Mouse (Mus musculus) forebrain, embryonic 16.5 days (tissue): ENCODE measurements around the gene Ppp1r14a. TPM values are rescaled to one million over a fixed set of nuclear protein-coding genes. Genes with fewer than 3 reads are reported as not detected.
A peak's percentile ranks its signal among the peaks of the same experiment; 100 is the strongest.

Experiments used
- ATAC-seq: fragments of 200-750 bp; cut with Nextera tagmentation; 2 replicates; pipeline ENCODE4 v1.8.0; 2017; ENCODE audit warnings: mild to moderate bottlenecking, moderate library complexity
- H3K27ac ChIP-seq: fragments of 300-500 bp; sonication (generic); 2 replicates; pipeline ENCODE4 v1.5.1; 2014; ENCODE audit warnings: low read length, control low read depth
- H3K27me3 ChIP-seq: fragments of 300-500 bp; sonication (generic); replicated peaks from 2 replicates; pipeline ENCODE4 v1.6.1; 2014; ENCODE audit warnings: low read length; ENCODE audit not compliant: control insufficient read depth, insufficient read depth
- H3K36me3 ChIP-seq: fragments of 300-500 bp; sonication (generic); 2 replicates; pipeline ENCODE4 v1.6.1; 2014; ENCODE audit not compliant: control insufficient read depth, insufficient read depth
- H3K4me1 ChIP-seq: fragments of 300-500 bp; sonication (generic); replicated peaks from 2 replicates; pipeline ENCODE4 v1.6.1; 2014; ENCODE audit warnings: low read length; ENCODE audit not compliant: control insufficient read depth, insufficient read depth
- H3K4me2 ChIP-seq: fragments of 300-500 bp; sonication (generic); 2 replicates; pipeline ENCODE4 v1.6.1; 2014; ENCODE audit warnings: mild to moderate bottlenecking, low read length, control low read depth
- H3K4me3 ChIP-seq: fragments of 300-500 bp; sonication (generic); replicated peaks from 2 replicates; pipeline ENCODE4 v1.5.1; 2014; ENCODE audit warnings: mild to moderate bottlenecking, low read length, control low read depth
- H3K9ac ChIP-seq: fragments of 300-500 bp; sonication (generic); replicated peaks from 2 replicates; pipeline ENCODE4 v1.6.1; 2014; ENCODE audit warnings: low read depth, low read length, control low read depth
- H3K9me3 ChIP-seq: fragments of 300-500 bp; sonication (generic); 2 replicates; pipeline ENCODE4 v1.6.1; 2016; ENCODE audit warnings: low read length; ENCODE audit not compliant: control insufficient read depth
- WGBS: fragments of 180-500 bp; shearing (Covaris S2); extraction: QIAGEN DNeasy Blood & Tissue Kit; methylation state at CpG from one replicate; pipeline ENCODE4 v1.1.7; 2014; 5-methylcytosine and 5-hydroxymethylcytosine counted together
- polyA plus RNA-seq: library from polyadenylated mRNA; unstranded; fragments of >200 nt; fragmentation: Nextera tagmentation; extraction: Ambion mirVana; gene quantifications from 2 replicates; pipeline ENCODE4 v1.2.1, GENCODE M21; 2015

Gene Ppp1r14a
- polyA plus RNA-seq, 1 experiment from 2014 or later = 4.3 TPM

- Histone ChIP-seq H3K27ac (no peak overlapping the region), H3K27me3 (no peaks in the 10 kb centered on the region), H3K4me1 (peaks cover 33% of the 10 kb centered on the region), H3K9me3 (no peaks in the 10 kb centered on the region), H3K36me3 (no peaks in the 10 kb centered on the region), H3K9ac (no peak overlapping the region), H3K4me2 (no peak overlapping the region), H3K4me3 (no peak overlapping the region)
- no peak for ATAC-seq
- 62% methylated on average over 13 of the region's 13 CpGs for WGBS
Observed at GRCm38 (mm10) chr7:29294111-29294761, 5.1 kb downstream of the Ppp1r14a start.

GRCm38 (mm10) chr7:29295861-29296647 lies 6.9 kb downstream of the Ppp1r14a start:
- Histone ChIP-seq H3K36me3 (no peaks in the 10 kb centered on the region), H3K9me3 (no peaks in the 10 kb centered on the region), H3K4me1 (peaks cover 23% of the 10 kb centered on the region), H3K9ac (no peak overlapping the region), H3K27me3 (no peaks in the 10 kb centered on the region), H3K4me3 (no peak overlapping the region), H3K27ac (no peak overlapping the region), H3K4me2 (no peak overlapping the region)
- WGBS = 82% methylated on average over 24 of the region's 24 CpGs
- ATAC-seq = no peak

- Histone ChIP-seq H3K36me3 (no peaks in the 10 kb centered on the region), H3K4me3 (no peak overlapping the region), H3K9ac (0 out of 2 replicates have a peak overlapping the region, but pooled peaks have one; percentile 28), H3K27ac (no peak overlapping the region), H3K9me3 (no peaks in the 10 kb centered on the region), H3K27me3 (no peaks in the 10 kb centered on the region), H3K4me2 (peak overlapping the region; percentile 11; the same call in 1 of the 2 replicates), H3K4me1 (peaks cover 13% of the 10 kb centered on the region)
- ATAC-seq = no peak
- WGBS = 11% methylated on average over 10 of the region's 10 CpGs
Observed at GRCm38 (mm10) chr7:29296998-29297397, 7.9 kb downstream of the Ppp1r14a start.

- no peak overlapping the region; the same call in 1 of the 2 replicates for H3K27ac ChIP-seq
- WGBS = 0% methylated on average over 7 of the region's 7 CpGs
Observed at GRCm38 (mm10) chr7:29301127-29301566, 12.0 kb downstream of the Ppp1r14a start.

GRCm38 (mm10) chr7:29302641-29303040 lies 13.5 kb downstream of the Ppp1r14a start:
- Histone ChIP-seq H3K9ac (no peak overlapping the region), H3K4me1 (peaks cover 26% of the 10 kb centered on the region), H3K36me3 (no peaks in the 10 kb centered on the region), H3K27ac (no peak overlapping the region), H3K27me3 (no peaks in the 10 kb centered on the region), H3K4me3 (no peak overlapping the region), H3K9me3 (no peaks in the 10 kb centered on the region), H3K4me2 (no peak overlapping the region)
- WGBS = 69% methylated on average over 7 of the region's 7 CpGs
- ATAC-seq = no peak

More at GRCm38 (mm10) chr7:29301127-29301566, 12.0 kb downstream of the Ppp1r14a start:
- ATAC-seq = no peak
- Histone ChIP-seq H3K4me3 (no peak overlapping the region), H3K27me3 (no peaks in the 10 kb centered on the region), H3K36me3 (no peaks in the 10 kb centered on the region), H3K9me3 (no peaks in the 10 kb centered on the region), H3K9ac (no peak overlapping the region), H3K4me2 (peak overlapping the region; percentile 31), H3K4me1 (peaks cover 11% of the 10 kb centered on the region)

- H3K9me3 ChIP-seq = no peaks in the 10 kb centered on the region
- H3K4me1 ChIP-seq = peaks cover 29% of the 10 kb centered on the region
- H3K27me3 ChIP-seq = no peaks in the 10 kb centered on the region
- H3K4me3 ChIP-seq = peak within 1 kb of the TSS; percentile 81
- H3K36me3 ChIP-seq = no peaks in the 10 kb centered on the region
- WGBS = under 1% methylated on average over 62 of the region's 67 CpGs
- peak; percentile 95 for ATAC-seq
- peak within 1 kb of the TSS; percentile 85 for H3K27ac ChIP-seq
- peak within 1 kb of the TSS; percentile 97 for H3K4me2 ChIP-seq
- H3K9ac ChIP-seq = peak within 1 kb of the TSS; percentile 85
Observed at GRCm38 (mm10) chr7:29303738-29304462, 14.8 kb downstream of the Ppp1r14a start, which contains the start of gene Dpf1. Gene Dpf1 (plus strand): TSS chr7:29303951.

GRCm38 (mm10) chr7:29304463-29305262 lies 15.6 kb downstream of the Ppp1r14a start:
- H3K4me2 ChIP-seq = peak overlapping the region; percentile 97
- H3K36me3 ChIP-seq = no peaks in the 10 kb centered on the region
- H3K27ac ChIP-seq = peak overlapping the region; percentile 85
- no peak for ATAC-seq
- no peaks in the 10 kb centered on the region for H3K9me3 ChIP-seq
- H3K4me1 ChIP-seq = peaks cover 35% of the 10 kb centered on the region
- WGBS = under 1% methylated on average over 40 of the region's 48 CpGs
- H3K9ac ChIP-seq = peak overlapping the region; percentile 85
- no peaks in the 10 kb centered on the region for H3K27me3 ChIP-seq
- peak overlapping the region; percentile 81 for H3K4me3 ChIP-seq

- Histone ChIP-seq H3K4me2 (peak overlapping the region; percentile 97), H3K4me3 (peak overlapping the region; percentile 81), H3K9ac (peak overlapping the region; percentile 85), H3K36me3 (no peaks in the 10 kb centered on the region), H3K9me3 (no peaks in the 10 kb centered on the region), H3K4me1 (peaks cover 43% of the 10 kb centered on the region), H3K27ac (peak overlapping the region; percentile 85), H3K27me3 (no peaks in the 10 kb centered on the region)
- no peak for ATAC-seq
- 12% methylated on average over 9 of the region's 9 CpGs for WGBS
Observed at GRCm38 (mm10) chr7:29305263-29305988, 16.3 kb downstream of the Ppp1r14a start.
